Mouse (Mus musculus): ENCODE measurements at regions not wholly inside any gene's neighbourhood (a gene's known extent, or its start where the extent isn't known, plus 50 kb on each side); places are given as distances from the start of the nearest gene placed in this dataset.

DNA sequence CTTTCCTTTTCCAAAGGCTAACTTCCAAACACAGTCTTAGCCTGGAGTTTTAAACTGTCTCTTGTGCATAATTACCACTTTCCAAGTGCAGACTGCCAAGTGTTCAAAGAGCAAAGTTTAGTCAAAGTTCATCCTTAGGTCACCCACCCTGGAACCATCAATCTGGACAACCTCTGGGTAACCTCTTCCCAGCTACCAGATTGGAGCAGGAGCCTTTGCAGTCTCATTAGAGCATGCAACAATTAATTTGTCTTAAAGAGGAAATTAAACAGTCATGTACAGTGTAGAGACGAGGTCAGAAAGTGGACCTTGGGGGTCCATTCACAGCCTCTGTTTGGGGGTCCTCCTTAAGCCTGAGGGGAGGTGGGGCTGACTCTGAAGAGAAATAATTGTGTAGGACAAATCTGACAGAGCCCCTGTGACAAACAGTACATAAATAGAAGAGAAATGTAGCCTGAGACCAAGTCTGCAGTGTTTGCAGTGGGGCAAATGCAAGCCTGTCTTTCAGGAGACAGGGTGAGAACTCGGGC is 292.9 kb downstream of the Tmem161b start:
- Histone ChIP-seq H3K4me2 (ENCODE audit: low read length) (no peak overlapping the region), H3K9me3 (ENCODE audit: control insufficient read depth, low read length) (no peaks in the 10 kb centered on the region), H3K36me3 (ENCODE audit: control insufficient read depth, insufficient read depth, low read length) (no peaks in the 10 kb centered on the region), H3K4me3 (ENCODE audit: low read depth, low read length) (no peak overlapping the region), H3K4me1 (replicated peaks; ENCODE audit: control insufficient read depth, insufficient read depth, low read length) (0 out of 2 replicates have a peak, but pooled peaks cover 2% of the 10 kb centered on the region), H3K27ac (ENCODE audit: low read depth) (no peak overlapping the region), H3K9ac (ENCODE audit: low read length) (no peak overlapping the region), H3K27me3 (replicated peaks; ENCODE audit: control insufficient read depth, insufficient read depth, low read length) (no peaks in the 10 kb centered on the region)
- WGBS: 25% methylated on average over 2 of the region's 2 CpGs
- DNase-seq (ENCODE audit: low spot score): peak; percentile 52
- ATAC-seq (replicated peaks; ENCODE audit: low FRiP score, low TSS enrichment, low read depth): peak; percentile 85
